Mouse (Mus musculus) lung, embryonic 16.5 days (tissue): Measurements from ENCODE around the gene Aspdh. TPM values are rescaled to one million over a fixed set of nuclear protein-coding genes. Genes with fewer than 3 reads are reported as not detected.

Experiments used
- ATAC-seq: fragments of 200-750 bp; cut with Nextera tagmentation; 2 replicates; pipeline ENCODE4 v1.8.0; 2017; ENCODE audit warnings: low read depth, mild to moderate bottlenecking, moderate library complexity
- H3K27ac ChIP-seq: fragments of 300-500 bp; sonication (generic); 2 replicates; pipeline ENCODE4 v1.5.1; 2014; ENCODE audit warnings: mild to moderate bottlenecking, control low read depth, low read length
- H3K27me3 ChIP-seq: fragments of 300-500 bp; sonication (generic); 2 replicates; pipeline ENCODE4 v1.6.1; 2014; ENCODE audit warnings: low read depth, low read length, mixed read lengths; ENCODE audit not compliant: control insufficient read depth, insufficient read depth
- H3K36me3 ChIP-seq: fragments of 300-500 bp; sonication (generic); 2 replicates; pipeline ENCODE4 v1.6.1; 2014; ENCODE audit warnings: low read length; ENCODE audit not compliant: control insufficient read depth, insufficient read depth
- H3K4me1 ChIP-seq: fragments of 300-500 bp; sonication (generic); replicated peaks from 2 replicates; pipeline ENCODE4 v1.6.1; 2014; ENCODE audit warnings: low read length, mixed read lengths; ENCODE audit not compliant: control insufficient read depth, insufficient read depth
- H3K4me2 ChIP-seq: fragments of 300-500 bp; sonication (generic); 2 replicates; pipeline ENCODE4 v1.6.1; 2014; ENCODE audit warnings: low read depth, low read length, control low read depth
- H3K4me3 ChIP-seq: fragments of 300-500 bp; sonication (generic); 2 replicates; pipeline ENCODE4 v1.5.1; 2014; ENCODE audit warnings: mild to moderate bottlenecking, low read length, control low read depth
- H3K9ac ChIP-seq: fragments of 300-500 bp; sonication (generic); 2 replicates; pipeline ENCODE4 v1.6.1; 2014; ENCODE audit warnings: low read length, control low read depth
- H3K9me3 ChIP-seq: fragments of 300-500 bp; sonication (generic); 2 replicates; pipeline ENCODE4 v1.6.1; 2016; ENCODE audit warnings: low read length; ENCODE audit not compliant: control insufficient read depth
- microRNA-seq: library from miRNA; unstranded; fragments of <30 nt; microRNA quantifications from one replicate; pipeline ENCODE4, GENCODE M21; 2016
- polyA plus RNA-seq: library from polyadenylated mRNA; unstranded; fragments of >200 nt; fragmentation: Nextera tagmentation; extraction: Ambion mirVana; gene quantifications from 2 replicates; pipeline ENCODE4 v1.2.1, GENCODE M21; 2015

Aspdh gene
- polyA plus RNA-seq, 1 experiment from 2014 or later: 0.62 TPM

GRCm38 (mm10) chr7:44507491-44507890 lies 42.3 kb downstream of the Aspdh start:
- H3K4me1 ChIP-seq: no peaks in the 10 kb centered on the region
- no peaks in the 10 kb centered on the region for H3K9me3 ChIP-seq
- H3K27me3 ChIP-seq: no peaks in the 10 kb centered on the region; the same call in 1 of the 2 replicates
- H3K27ac ChIP-seq: no peak overlapping the region
- no peak for ATAC-seq
- no peaks in the 10 kb centered on the region for H3K36me3 ChIP-seq
- no peak overlapping the region for H3K4me3 ChIP-seq
- no peak overlapping the region for H3K4me2 ChIP-seq
- H3K9ac ChIP-seq: no peak overlapping the region

Small RNA genes lying within 50 kb of the gene (microRNA-seq; reads per million reads assigned to microRNA genes)
- 0.59 reads per million for gene Mir7052

Other genes with a start within 250 kb of the Aspdh start
- not detected in 2 replicates for gene Klk1b5, start 249.4 kb upstream of the Aspdh start, polyA plus RNA-seq
- not detected in 2 replicates for gene Klk1, start 240.0 kb upstream of the Aspdh start, polyA plus RNA-seq
- gene Gm36864, start 229.2 kb upstream of the Aspdh start, polyA plus RNA-seq: not detected in 2 replicates
- 0.96 and 0.97 TPM in 2 replicates for gene 1700028J19Rik, start 218.7 kb upstream of the Aspdh start, polyA plus RNA-seq
- gene 2410002F23Rik, start 218.7 kb upstream of the Aspdh start, polyA plus RNA-seq: 113 and 123 TPM in 2 replicates
- not detected in 2 replicates for gene Acp4, start 208.0 kb upstream of the Aspdh start, polyA plus RNA-seq
- not detected in 2 replicates for gene Gm15517, start 203.9 kb upstream of the Aspdh start, polyA plus RNA-seq
- 3.0 and 3.2 TPM in 2 replicates for gene Clec11a, start 158.5 kb upstream of the Aspdh start, polyA plus RNA-seq
- 0.96 and 1.1 TPM in 2 replicates for gene Shank1, start 155.1 kb upstream of the Aspdh start, polyA plus RNA-seq
- gene Syt3, start 81.3 kb upstream of the Aspdh start, polyA plus RNA-seq: 2.1 and 2.3 TPM in 2 replicates
- gene 1700008O03Rik, start 79.6 kb upstream of the Aspdh start, polyA plus RNA-seq: 1.2 and 1.5 TPM in 2 replicates
- gene Lrrc4b, start 36.4 kb upstream of the Aspdh start, polyA plus RNA-seq: 0.36 and 0.57 TPM in 2 replicates
- 115 and 116 TPM in 2 replicates for gene Josd2, start 2.6 kb downstream of the Aspdh start, polyA plus RNA-seq
- 94.0 TPM in 2 replicates for gene Emc10, start 31.1 kb downstream of the Aspdh start, polyA plus RNA-seq
- gene Fam71e1, start 31.2 kb downstream of the Aspdh start, polyA plus RNA-seq: 9.5 and 9.9 TPM in 2 replicates
- gene Mybpc2, start 59.3 kb downstream of the Aspdh start, polyA plus RNA-seq: 0.63 and 1.2 TPM in 2 replicates
- gene Spib, start 66.7 kb downstream of the Aspdh start, polyA plus RNA-seq: 0.33 and 1.1 TPM in 2 replicates
- 100 and 109 TPM in 2 replicates for gene Pold1, start 83.5 kb downstream of the Aspdh start, polyA plus RNA-seq
- 86.2 and 87.0 TPM in 2 replicates for gene Nr1h2, start 88.6 kb downstream of the Aspdh start, polyA plus RNA-seq
- gene Napsa, start 107.0 kb downstream of the Aspdh start, polyA plus RNA-seq: 93.0 and 140 TPM in 2 replicates
- gene Kcnc3, start 125.3 kb downstream of the Aspdh start, polyA plus RNA-seq: 1.5 and 2.1 TPM in 2 replicates
- gene Myh14, start 205.5 kb downstream of the Aspdh start, polyA plus RNA-seq: 38.8 and 39.4 TPM in 2 replicates
- not detected in 2 replicates for gene Izumo2, start 243.4 kb downstream of the Aspdh start, polyA plus RNA-seq